Mouse (Mus musculus) bone marrow macrophage, adult 2 months (primary cell): ENCODE data around the gene Cd200. TPM values are rescaled to one million over a fixed set of nuclear protein-coding genes. Genes with fewer than 3 reads are reported as not detected.
"Not testable (repeated sequence)": the region's sequence is repeated elsewhere in the genome, so short reads cannot be mapped to it uniquely, and the experiment has no call there.

Experiments
- H3K27ac ChIP-seq: 2 replicates; pipeline ENCODE4 v1.5.1; 2012; ENCODE audit warnings: low read depth, low read length; ENCODE audit not compliant: insufficient read depth
- H3K4me1 ChIP-seq: 2 replicates; pipeline ENCODE4 v1.6.1; 2012; ENCODE audit warnings: low read length; ENCODE audit not compliant: control insufficient read depth, insufficient read depth
- H3K4me3 ChIP-seq: 2 replicates; pipeline ENCODE4 v1.5.1; 2012; ENCODE audit warnings: mild to moderate bottlenecking, low read length, moderate library complexity; ENCODE audit not compliant: insufficient read depth
- CTCF ChIP-seq: IDR thresholded peaks from 2 replicates; pipeline ENCODE4 v1.5.1; 2012; ENCODE audit warnings: low read depth, mild to moderate bottlenecking, low read length, moderate library complexity
- POLR2A ChIP-seq: IDR thresholded peaks from 2 replicates; pipeline ENCODE4 v1.6.1; 2012; ENCODE audit warnings: mild to moderate bottlenecking, low read depth, low read length, borderline replicate concordance
- polyA plus RNA-seq: library from polyadenylated mRNA; stranded (reverse); fragments of >200 nt; gene quantifications from 2 replicates; pipeline ENCODE4 v1.2.4, GENCODE M21; 2012; ENCODE audit not compliant: missing spikeins, insufficient read depth, insufficient read length

The Cd200 gene
- polyA plus RNA-seq, 1 experiment: not detected

DNA sequence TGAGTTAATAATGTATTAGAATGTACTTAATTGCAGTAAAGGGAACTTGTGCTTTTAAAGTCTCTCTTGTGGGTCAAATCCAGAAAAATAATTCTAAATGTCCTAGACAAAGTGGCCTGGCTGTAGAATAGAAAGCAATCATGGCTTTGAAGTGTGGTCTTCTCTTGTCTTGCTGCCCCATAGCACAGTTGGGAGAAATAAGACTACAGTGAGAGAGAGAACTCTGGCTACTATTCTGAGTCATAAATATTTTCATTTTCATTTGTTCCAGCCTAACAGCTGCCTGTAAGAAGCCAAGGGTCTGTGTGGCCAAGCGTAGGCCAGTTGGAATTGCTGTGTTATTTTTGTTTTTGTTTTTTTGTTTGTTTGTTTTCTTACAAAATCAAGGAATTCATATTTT lies 44.2 kb downstream of the Cd200 start:
- TF ChIP-seq POLR2A (no peak), CTCF (no peak)
- H3K4me1 ChIP-seq: no peaks in the 10 kb centered on the region
- no peak overlapping the region for H3K4me3 ChIP-seq
- no peak overlapping the region for H3K27ac ChIP-seq

DNA sequence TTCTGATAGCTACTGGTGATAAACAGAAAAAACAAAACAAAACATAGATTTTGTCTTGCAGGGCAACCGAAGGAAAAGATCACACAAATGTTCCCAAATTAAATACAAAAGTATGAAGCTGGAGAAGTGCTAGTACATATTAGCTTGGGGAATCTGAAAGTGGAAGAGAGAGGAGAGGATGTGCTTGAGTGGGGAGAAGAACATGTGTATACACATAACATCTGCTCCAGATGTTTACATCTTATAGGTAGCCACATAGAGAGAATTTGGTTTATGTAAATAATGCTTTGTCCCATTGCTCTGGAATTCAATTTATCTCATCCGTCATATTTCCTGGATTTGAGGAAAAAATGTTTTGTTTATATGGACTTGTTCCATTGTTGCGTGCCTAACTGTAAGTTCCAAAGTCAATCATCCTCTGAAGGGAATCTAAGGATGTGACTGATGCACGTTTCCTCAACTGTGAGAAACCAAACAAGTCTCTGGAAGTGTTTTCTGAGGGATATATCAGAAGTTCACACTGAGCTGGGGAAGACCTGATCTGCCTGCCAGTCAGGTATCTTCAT lies 45.3 kb downstream of the Cd200 start:
- Histone ChIP-seq H3K4me1 (no peaks in the 10 kb centered on the region), H3K4me3 (no peak overlapping the region), H3K27ac (no peak overlapping the region)
- TF ChIP-seq POLR2A (no peak), CTCF (no peak)

DNA sequence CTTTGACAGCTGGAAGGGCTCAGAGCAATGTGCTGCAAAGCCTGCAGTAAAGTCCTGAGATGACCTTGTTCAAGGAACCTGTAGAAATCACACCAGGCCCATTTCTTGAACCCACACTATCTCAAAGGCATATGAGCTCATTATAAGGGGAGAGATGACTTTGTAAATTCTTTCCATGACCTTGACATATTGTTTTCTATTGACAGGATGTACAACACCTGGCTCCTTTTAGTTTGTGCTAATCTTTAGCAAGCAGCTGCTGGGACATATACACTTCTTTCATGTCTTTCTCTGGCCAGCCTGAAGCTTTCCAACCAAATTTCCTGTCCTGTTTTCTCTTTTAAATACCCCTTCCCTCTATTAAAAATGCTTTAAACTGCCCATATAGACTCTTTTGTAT lies 47.4 kb downstream of the Cd200 start:
- no peaks in the 10 kb centered on the region for H3K4me1 ChIP-seq
- no peak overlapping the region for H3K4me3 ChIP-seq
- no peak overlapping the region for H3K27ac ChIP-seq
- TF ChIP-seq CTCF: no peak
- TF ChIP-seq POLR2A: no peak

DNA sequence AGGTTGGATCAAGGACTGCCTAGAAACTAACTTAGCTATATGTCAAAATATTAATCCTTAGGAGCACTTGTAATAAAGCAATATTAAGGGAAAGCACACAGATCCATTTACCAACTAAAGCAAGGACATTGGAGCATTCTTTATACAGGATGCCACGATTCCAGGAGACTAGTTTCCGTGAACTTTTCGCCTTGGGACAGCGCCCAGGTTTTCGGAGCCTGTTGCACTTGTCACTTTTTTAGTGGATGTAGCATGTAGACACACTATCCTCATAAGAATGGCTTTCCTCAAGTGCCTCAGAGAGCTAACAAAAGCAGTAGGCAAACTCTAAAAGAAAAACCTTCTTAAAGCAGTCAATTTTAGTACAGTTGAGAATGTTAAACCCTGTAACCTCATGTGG lies 50.4 kb downstream of the Cd200 start:
- H3K4me3 ChIP-seq, H3K27ac ChIP-seq, H3K4me1 ChIP-seq: not testable (repeated sequence)

DNA sequence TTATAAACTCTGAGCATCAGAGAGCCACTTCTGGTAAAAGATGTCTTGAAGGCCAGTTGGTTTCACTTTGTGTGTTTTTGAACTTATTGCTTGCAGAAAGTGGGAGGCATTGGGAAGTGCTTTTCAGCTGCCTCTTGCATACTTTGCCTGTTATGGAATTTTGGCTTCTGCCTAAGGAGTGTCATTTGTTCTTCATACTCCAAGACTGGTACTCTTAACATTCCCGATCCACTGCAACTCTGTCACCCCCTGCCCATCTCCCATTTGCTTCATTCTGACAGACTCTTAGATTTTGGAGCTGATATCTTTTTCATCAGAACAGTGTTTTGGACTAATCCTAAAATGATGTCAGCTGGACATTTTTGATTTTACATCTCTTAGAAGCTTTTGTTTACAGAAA lies 51.7 kb downstream of the Cd200 start:
- TF ChIP-seq CTCF (no peak), POLR2A (no peak)
- H3K27ac ChIP-seq: no peak overlapping the region

DNA sequence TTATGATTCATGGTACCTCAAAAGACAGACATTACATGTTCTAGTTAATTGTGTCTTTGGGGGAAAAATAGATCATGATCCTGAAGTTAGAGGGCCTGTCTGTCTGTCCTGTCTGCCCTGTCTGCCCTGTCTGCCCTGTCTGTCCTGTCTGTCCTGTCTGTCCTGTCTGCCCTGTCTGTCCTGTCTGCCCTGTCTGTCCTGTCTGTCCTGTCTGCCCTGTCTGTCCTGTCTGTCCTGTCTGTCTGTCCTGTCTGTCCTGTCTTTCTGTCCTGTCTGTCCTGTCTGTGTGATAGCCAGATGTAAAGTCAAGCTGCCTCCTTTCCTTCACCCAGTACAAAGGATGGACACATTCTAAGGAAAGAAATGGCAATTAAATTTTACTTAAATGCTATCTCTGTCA lies 56.0 kb downstream of the Cd200 start:
- no peak overlapping the region for H3K4me3 ChIP-seq
- H3K27ac ChIP-seq: no peak overlapping the region
- H3K4me1 ChIP-seq: no peaks in the 10 kb centered on the region
- TF ChIP-seq POLR2A (no peak), CTCF (no peak)

More for the DNA sequence above, 51.7 kb downstream of the Cd200 start:
- Histone ChIP-seq H3K4me3 (no peak overlapping the region), H3K4me1 (no peaks in the 10 kb centered on the region)

DNA sequence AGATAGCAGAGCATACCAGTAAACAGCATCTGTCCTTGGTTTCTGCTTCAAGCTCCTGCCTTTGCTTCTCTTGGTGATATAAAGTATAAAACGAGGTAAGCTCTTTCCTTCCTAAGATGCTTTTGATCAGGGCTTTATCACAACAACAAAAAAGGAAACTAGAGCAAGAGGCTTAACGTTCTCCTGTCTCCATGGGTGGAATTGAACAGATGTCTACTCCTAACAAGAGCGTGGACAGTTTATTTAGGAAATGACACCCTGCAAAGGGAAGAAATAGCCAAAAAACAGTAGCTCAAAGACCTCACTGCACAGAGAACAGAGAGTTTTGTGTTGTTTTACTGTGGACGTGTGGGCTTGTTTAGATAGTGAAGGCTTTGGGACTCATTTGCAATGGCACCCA lies 58.1 kb downstream of the Cd200 start:
- H3K4me1 ChIP-seq: no peaks in the 10 kb centered on the region
- no peak overlapping the region for H3K27ac ChIP-seq
- TF ChIP-seq POLR2A (no peak), CTCF (no peak)
- H3K4me3 ChIP-seq: no peak overlapping the region

DNA sequence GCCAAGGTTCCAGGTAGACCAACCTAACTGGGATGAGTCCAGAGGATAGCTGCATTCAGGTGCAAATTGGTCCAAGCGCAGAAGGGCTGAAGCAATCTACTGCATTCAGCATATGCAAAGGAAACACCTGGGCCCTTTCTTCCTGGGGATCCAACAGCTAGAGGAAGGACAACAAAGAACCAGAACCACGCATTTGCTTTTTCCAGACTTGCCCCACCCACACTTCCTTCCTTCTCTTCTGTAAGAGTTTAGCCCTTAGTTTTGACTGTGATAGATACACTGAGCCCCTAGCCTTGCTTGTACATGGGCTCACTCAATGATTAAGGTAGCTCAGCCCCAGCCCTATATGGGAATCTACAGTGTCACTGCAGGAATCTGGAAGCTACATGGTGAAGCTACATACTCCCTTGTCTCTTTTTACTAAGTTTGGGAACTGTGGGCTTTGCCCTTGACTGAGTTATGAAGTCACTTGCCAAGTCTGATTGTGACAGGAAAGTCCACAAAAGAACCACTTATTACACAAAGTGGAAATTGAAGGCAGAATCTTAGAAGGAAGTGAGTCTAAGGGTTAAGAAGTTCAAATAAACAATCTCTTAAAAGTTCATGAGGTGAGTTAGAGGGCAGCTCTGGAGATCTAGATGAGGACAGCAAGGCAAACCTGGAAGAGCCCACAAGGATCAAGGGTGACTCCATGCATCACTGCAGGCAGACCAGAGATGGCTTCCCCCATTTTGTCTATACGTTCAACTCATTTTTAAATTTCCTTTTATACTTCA lies 59.1 kb downstream of the Cd200 start:
- Histone ChIP-seq H3K4me1 (no peaks in the 10 kb centered on the region), H3K4me3 (no peak overlapping the region), H3K27ac (no peak overlapping the region)
- TF ChIP-seq CTCF: no peak
- no peak for TF ChIP-seq POLR2A

DNA sequence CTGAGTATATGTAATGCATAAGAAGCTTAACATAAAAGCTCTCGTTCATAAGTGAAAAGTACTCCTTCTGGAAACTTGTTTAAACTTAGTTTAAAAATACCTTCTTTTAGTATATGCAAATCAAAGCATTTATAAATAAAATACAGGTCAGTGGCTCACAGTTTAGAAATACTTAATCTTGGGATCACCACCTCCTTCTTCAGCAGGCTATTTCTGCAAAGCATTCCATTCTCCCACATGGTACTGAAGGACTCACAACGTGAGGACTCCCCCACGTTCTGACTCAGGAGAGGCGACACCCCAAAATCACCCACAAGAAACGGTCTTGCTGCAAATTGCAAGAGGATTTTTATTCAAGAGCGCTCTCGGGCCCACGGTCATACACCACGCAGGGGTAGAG lies 60.6 kb downstream of the Cd200 start:
- not testable (repeated sequence) for H3K27ac ChIP-seq, H3K4me1 ChIP-seq

DNA sequence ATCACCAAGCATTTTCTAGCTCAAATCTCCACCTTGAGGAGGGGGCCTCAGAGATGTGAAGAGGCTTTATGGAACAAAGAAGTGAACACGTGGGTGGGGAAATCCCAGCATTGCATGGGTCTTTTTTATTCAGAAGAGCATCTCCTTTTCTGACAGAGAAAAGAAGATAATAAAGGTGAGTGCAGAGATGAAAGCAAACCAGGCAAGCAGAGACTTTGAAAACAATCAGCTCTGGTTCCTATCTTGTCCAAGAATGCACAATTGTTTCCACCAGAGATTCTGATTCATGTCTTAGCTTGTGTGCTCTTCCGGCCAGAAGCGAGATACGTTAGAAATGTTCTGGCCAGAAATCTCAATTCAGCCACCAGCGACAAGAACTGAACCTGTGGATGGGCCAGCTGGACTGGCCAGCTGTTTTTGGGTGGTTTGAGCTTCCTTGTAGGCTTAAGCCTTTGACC lies 61.9 kb downstream of the Cd200 start:
- no peak overlapping the region for H3K27ac ChIP-seq
- H3K4me3 ChIP-seq: no peak overlapping the region
- H3K4me1 ChIP-seq: no peaks in the 10 kb centered on the region
- TF ChIP-seq POLR2A (no peak), CTCF (no peak)

More for the DNA sequence above, 60.6 kb downstream of the Cd200 start:
- H3K4me3 ChIP-seq: not testable (repeated sequence)
